Mouse (Mus musculus): ENCODE measurements around the gene Atp6v1fnb.

Atp6v1fnb gene

GRCm38 (mm10) chr6:29467583-29468354, 3.5 kb upstream of the Atp6v1fnb start, which contains the start of gene Atp6v1f:
Gene Atp6v1f (plus strand): TSS chr6:29467718.
- DNase-seq (ENCODE audit: low spot score): peak; percentile 87

- no peak for DNase-seq (ENCODE audit: low spot score)
These were observed 2.4 kb upstream of the Atp6v1fnb start for GRCm38 (mm10) chr6:29468851-29469250.

- DNase-seq (ENCODE audit: low spot score): peak; percentile 75
These were observed 2.9 kb downstream of the Atp6v1fnb start for GRCm38 (mm10) chr6:29473941-29474691.

GRCm38 (mm10) chr6:29474736-29475135, 3.5 kb downstream of the Atp6v1fnb start:
- DNase-seq (ENCODE audit: low spot score): no peak

GRCm38 (mm10) chr6:29482691-29483090, 11.5 kb downstream of the Atp6v1fnb start:
- no peak for DNase-seq (ENCODE audit: low spot score)

GRCm38 (mm10) chr6:29484716-29485559, 13.7 kb downstream of the Atp6v1fnb start:
- no peak for DNase-seq (ENCODE audit: low spot score)

GRCm38 (mm10) chr6:29485951-29486350, 14.7 kb downstream of the Atp6v1fnb start:
- no peak for DNase-seq (ENCODE audit: low spot score)

GRCm38 (mm10) chr6:29494101-29494500, 22.9 kb downstream of the Atp6v1fnb start:
- DNase-seq (ENCODE audit: low spot score): no peak

GRCm38 (mm10) chr6:29496270-29496669, 25.0 kb downstream of the Atp6v1fnb start:
- no peak for DNase-seq (ENCODE audit: low spot score)

- no peak for DNase-seq (ENCODE audit: low spot score)
These were observed 26.6 kb downstream of the Atp6v1fnb start for GRCm38 (mm10) chr6:29497791-29498190.

GRCm38 (mm10) chr6:29500177-29500576, 28.9 kb downstream of the Atp6v1fnb start:
- no peak for DNase-seq (ENCODE audit: low spot score)

- no peak for DNase-seq (ENCODE audit: low spot score)
These were observed 29.6 kb downstream of the Atp6v1fnb start for GRCm38 (mm10) chr6:29500810-29501209.

- DNase-seq (ENCODE audit: low spot score): no peak
These were observed 30.4 kb downstream of the Atp6v1fnb start for GRCm38 (mm10) chr6:29501599-29501998.

- DNase-seq (ENCODE audit: low spot score): no peak
These were observed 34.3 kb downstream of the Atp6v1fnb start for GRCm38 (mm10) chr6:29505493-29505892.

- no peak for DNase-seq (ENCODE audit: low spot score)
These were observed 35.6 kb downstream of the Atp6v1fnb start for GRCm38 (mm10) chr6:29506834-29507233.

- DNase-seq (ENCODE audit: low spot score): no peak
These were observed 36.4 kb downstream of the Atp6v1fnb start, which contains the start of gene Kcp for GRCm38 (mm10) chr6:29507447-29508309. Gene Kcp (minus strand): TSS chr6:29507952.

- DNase-seq (ENCODE audit: low spot score): no peak
These were observed 37.8 kb downstream of the Atp6v1fnb start for GRCm38 (mm10) chr6:29509086-29509485.

- DNase-seq (ENCODE audit: low spot score): no peak
These were observed 42.0 kb downstream of the Atp6v1fnb start for GRCm38 (mm10) chr6:29513284-29513683.

- peak; percentile 40 for DNase-seq (ENCODE audit: low spot score)
These were observed 45.9 kb downstream of the Atp6v1fnb start for GRCm38 (mm10) chr6:29517139-29517538.

GRCm38 (mm10) chr6:29522626-29523300, 51.5 kb downstream of the Atp6v1fnb start:
- no peak for DNase-seq (ENCODE audit: low spot score)
